Mouse (Mus musculus) stomach, postnatal 0 days (tissue): ENCODE measurements around the gene Vmn2r109. TPM values are rescaled to one million over a fixed set of nuclear protein-coding genes. Genes with fewer than 3 reads are reported as not detected.
"Not testable (repeated sequence)": the region's sequence is repeated elsewhere in the genome, so short reads cannot be mapped to it uniquely, and the experiment has no call there.

Experiments used
- ATAC-seq: fragments of 200-750 bp; cut with Nextera tagmentation; 2 replicates; pipeline ENCODE4 v1.8.0; 2017; ENCODE audit not compliant: low FRiP score, low TSS enrichment
- DNase-seq: peaks from one replicate; pipeline ENCODE4 v3.0.0-alpha.2; 2016; ENCODE audit warnings: low spot score
- H3K27ac ChIP-seq: fragments of 300-500 bp; sonication (generic); replicated peaks from 2 replicates; pipeline ENCODE4 v1.5.1; 2014; ENCODE audit warnings: mild to moderate bottlenecking, control low read depth
- H3K27me3 ChIP-seq: fragments of 300-500 bp; sonication (generic); 2 replicates; pipeline ENCODE4 v1.6.1; 2014; ENCODE audit warnings: low read length; ENCODE audit not compliant: control insufficient read depth, insufficient read depth
- H3K36me3 ChIP-seq: fragments of 300-500 bp; sonication (generic); 2 replicates; pipeline ENCODE4 v1.6.1; 2014; ENCODE audit warnings: low read length, mixed read lengths; ENCODE audit not compliant: control insufficient read depth, insufficient read depth
- H3K4me1 ChIP-seq: fragments of 300-500 bp; sonication (generic); replicated peaks from 2 replicates; pipeline ENCODE4 v1.6.1; 2014; ENCODE audit warnings: antibody characterized with exemption; ENCODE audit not compliant: control insufficient read depth, insufficient read depth
- H3K4me2 ChIP-seq: fragments of 300-500 bp; sonication (generic); replicated peaks from 2 replicates; pipeline ENCODE4 v1.6.1; 2014; ENCODE audit warnings: low read depth, mild to moderate bottlenecking, control low read depth, moderate library complexity
- H3K4me3 ChIP-seq: fragments of 300-500 bp; sonication (generic); 2 replicates; pipeline ENCODE4 v1.5.1; 2014; ENCODE audit warnings: low read depth, low read length, control low read depth
- H3K9ac ChIP-seq: fragments of 300-500 bp; sonication (generic); 2 replicates; pipeline ENCODE4 v1.6.1; 2014; ENCODE audit warnings: mild to moderate bottlenecking, low read length, control low read depth, mixed read lengths
- H3K9me3 ChIP-seq: fragments of 300-500 bp; sonication (generic); 2 replicates; pipeline ENCODE4 v1.6.1; 2016; ENCODE audit warnings: low read length; ENCODE audit not compliant: control insufficient read depth
- CTCF ChIP-seq: IDR thresholded peaks from 2 replicates; pipeline ENCODE4 v1.5.1; 2016; ENCODE audit warnings: antibody characterized with exemption, low read depth, mild to moderate bottlenecking, moderate library complexity
- EP300 ChIP-seq: optimal IDR thresholded peaks from 2 replicates; pipeline ENCODE3; 2016; ENCODE audit warnings: antibody characterized with exemption
- WGBS: fragments of 180-500 bp; shearing (Covaris S2); extraction: QIAGEN DNeasy Blood & Tissue Kit; methylation state at CpG from one replicate; pipeline ENCODE4 v1.1.7; 2014; 5-methylcytosine and 5-hydroxymethylcytosine counted together
- polyA plus RNA-seq: library from polyadenylated mRNA; unstranded; fragments of >200 nt; fragmentation: Nextera tagmentation; extraction: Ambion mirVana; gene quantifications from 2 replicates; pipeline ENCODE4 v1.2.1, GENCODE M21; 2015

Vmn2r109 gene
- not detected in 2 replicates for polyA plus RNA-seq

GRCm38 (mm10) chr17:20564656-20565055 lies at the start of gene Vmn2r109:
Vmn2r109 (minus strand) TSS chr17:20564756.
- H3K9ac ChIP-seq: no peak within 1 kb of the TSS
- TF ChIP-seq CTCF (no peak), EP300 (no peak)
- no peak within 1 kb of the TSS for H3K4me3 ChIP-seq
- no peaks in the 10 kb centered on the region for H3K27me3 ChIP-seq
- no peaks in the 10 kb centered on the region for H3K9me3 ChIP-seq
- WGBS: 86% methylated on average over 1 of the region's 1 CpGs
- no peak within 1 kb of the TSS for H3K4me2 ChIP-seq
- no peaks in the 10 kb centered on the region for H3K4me1 ChIP-seq
- no peak within 1 kb of the TSS for H3K27ac ChIP-seq
- no peak for ATAC-seq
- no peaks in the 10 kb centered on the region for H3K36me3 ChIP-seq
- no peak for DNase-seq

DNA sequence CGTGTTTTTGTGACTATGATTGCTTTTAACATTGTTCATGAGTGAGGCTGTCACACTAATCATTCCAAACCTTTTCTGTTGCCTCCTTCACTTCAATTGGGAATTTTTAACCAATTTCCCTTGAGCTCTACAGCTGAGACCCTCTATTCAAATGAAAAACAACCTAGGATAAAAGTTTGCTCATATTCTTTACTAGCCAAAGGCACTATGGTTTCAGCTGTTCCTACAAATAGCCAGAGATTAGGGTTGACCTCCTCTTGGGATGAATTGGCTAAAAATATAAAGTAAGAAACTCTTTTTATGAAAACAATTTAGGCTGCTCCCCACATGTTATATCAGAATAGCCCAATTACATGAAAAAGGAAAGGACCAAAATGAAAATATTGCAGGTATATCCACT lies 31.8 kb upstream of the Vmn2r109 start, which contains the start of gene Vmn2r110:
Gene Vmn2r110, minus strand, starts transcription at position 101 of the 400 bp plus-strand sequence.
- Histone ChIP-seq H3K27ac (no peak within 1 kb of the TSS), H3K4me1 (no peaks in the 10 kb centered on the region), H3K9ac (no peak within 1 kb of the TSS), H3K4me3 (no peak within 1 kb of the TSS), H3K9me3 (no peaks in the 10 kb centered on the region), H3K27me3 (no peaks in the 10 kb centered on the region), H3K4me2 (no peak within 1 kb of the TSS), H3K36me3 (no peaks in the 10 kb centered on the region)
- DNase-seq (no peak), ATAC-seq (no peak)
- TF ChIP-seq CTCF (no peak), EP300 (no peak)
- 20% methylated on average over 1 of the region's 1 CpGs for WGBS

- H3K9ac ChIP-seq, H3K9me3 ChIP-seq, ATAC-seq, DNase-seq, H3K27me3 ChIP-seq, H3K27ac ChIP-seq, H3K4me2 ChIP-seq, H3K4me1 ChIP-seq, H3K4me3 ChIP-seq, H3K36me3 ChIP-seq: not testable (repeated sequence)
Measured at GRCm38 (mm10) chr17:20508247-20508646, 56.3 kb downstream of the Vmn2r109 start.

DNA sequence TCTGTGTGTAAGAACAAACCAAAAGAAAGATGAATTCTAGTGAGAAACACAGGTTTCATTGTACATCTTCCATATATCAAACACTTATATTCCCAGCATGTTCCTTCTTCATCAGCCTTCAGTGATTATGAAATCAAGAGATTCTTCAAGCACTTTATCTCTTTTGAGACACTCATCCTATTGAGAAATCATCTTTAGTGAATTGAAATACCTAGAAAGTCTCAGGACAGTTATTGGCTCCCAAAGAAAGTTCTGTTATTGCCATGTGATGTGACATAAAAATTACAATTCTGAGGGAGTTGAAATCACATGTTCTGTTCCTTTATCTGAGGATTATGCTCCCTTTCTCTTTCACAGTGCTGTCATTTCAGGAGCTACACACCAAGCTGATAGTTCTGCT lies 66.7 kb downstream of the Vmn2r109 start, which contains the start of gene Vmn1r225:
Gene Vmn1r225, plus strand, starts transcription at position 301 of the 400 bp plus-strand sequence.
- Histone ChIP-seq H3K4me3 (no peak within 1 kb of the TSS), H3K36me3 (no peaks in the 10 kb centered on the region), H3K9me3 (no peaks in the 10 kb centered on the region), H3K27ac (no peak within 1 kb of the TSS), H3K4me1 (no peaks in the 10 kb centered on the region), H3K4me2 (no peak within 1 kb of the TSS), H3K27me3 (no peaks in the 10 kb centered on the region), H3K9ac (no peak within 1 kb of the TSS)
- DNase-seq (no peak), ATAC-seq (no peak)
- TF ChIP-seq CTCF (no peak), EP300 (no peak)

Other genes starting within 250 kb of the Vmn2r109 start
- 0.01 TPM in 1 of 2 replicates, not detected in the other for gene Vmn2r107, start 219.5 kb downstream of the Vmn2r109 start, polyA plus RNA-seq
- 0.04 TPM in 1 of 2 replicates, not detected in the other for gene Vmn1r224, start 150.6 kb downstream of the Vmn2r109 start, polyA plus RNA-seq
- not detected in 2 replicates for gene Vmn2r108, start 83.4 kb downstream of the Vmn2r109 start, polyA plus RNA-seq
- not detected in 2 replicates for gene Vmn1r225, start 66.6 kb downstream of the Vmn2r109 start, polyA plus RNA-seq
- 0.01 TPM in 1 of 2 replicates, not detected in the other for gene Vmn2r110, start 31.7 kb upstream of the Vmn2r109 start, polyA plus RNA-seq
- gene Fpr-rs3, start 60.1 kb upstream of the Vmn2r109 start, polyA plus RNA-seq: not detected in 2 replicates
- not detected in 2 replicates for gene Vmn1r226, start 118.1 kb upstream of the Vmn2r109 start, polyA plus RNA-seq
- gene Vmn1r227, start 165.1 kb upstream of the Vmn2r109 start, polyA plus RNA-seq: not detected in 2 replicates
- not detected in 2 replicates for gene Vmn1r228, start 221.4 kb upstream of the Vmn2r109 start, polyA plus RNA-seq
- gene Vmn1r229, start 246.8 kb upstream of the Vmn2r109 start, polyA plus RNA-seq: 0.07 TPM in 1 of 2 replicates, not detected in the other